Comparison of ENCODE assay signal across 12 mouse cellular contexts in the genomic region with DNA sequence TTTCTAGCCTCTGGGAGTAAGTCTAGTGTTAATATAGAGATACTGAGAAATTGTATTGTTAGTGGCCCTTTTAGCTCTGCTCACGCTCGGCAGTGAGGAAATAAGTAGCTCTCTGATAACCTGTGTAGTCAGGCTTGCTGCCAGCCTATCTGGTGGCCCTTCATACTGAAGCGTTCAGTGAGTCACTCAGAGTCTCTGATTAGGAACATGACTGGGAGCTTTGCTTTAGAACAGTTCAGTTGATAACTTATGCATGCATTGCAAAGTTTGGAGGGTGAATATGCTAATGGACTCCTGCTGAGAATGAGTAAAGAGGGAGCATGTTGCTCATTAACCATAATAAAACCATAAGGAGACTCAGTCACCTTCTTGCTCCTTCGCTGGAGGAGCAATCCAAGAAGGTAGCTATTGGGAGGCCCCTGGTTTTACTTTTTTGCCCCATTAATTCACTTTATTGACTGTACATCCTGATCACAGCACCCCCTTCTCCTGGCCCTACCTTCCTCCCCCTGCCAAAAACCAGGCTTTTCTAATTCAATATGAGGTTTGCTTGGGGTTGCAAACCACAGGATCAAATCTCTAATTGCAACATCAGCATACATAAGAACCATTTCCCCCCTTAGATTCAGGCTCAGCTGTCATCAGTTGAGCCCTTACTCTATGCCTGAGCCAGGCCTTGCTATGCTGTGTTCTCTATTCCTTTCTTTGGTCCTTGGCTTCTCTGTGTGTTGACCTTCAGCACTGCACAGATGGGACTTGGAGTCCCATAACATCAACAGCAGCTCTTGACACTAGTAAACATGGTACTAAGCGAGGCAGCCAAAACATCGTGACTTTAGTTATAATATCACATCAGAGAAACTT.
DNase-seq lines count a peak whose midpoint lies in the region; ATAC-seq and TF ChIP-seq lines count a peak whose summit lies in the region.
"Had no signal": no experiment of that assay in that cellular context is flagged by ENCODE, and none has a peak within 500 bp of the region (broad histone marks: within the 10 kb centered on the region; RNA-seq: fewer than 3 reads in every experiment).

No protein-coding gene starts in this region.

- TF ChIP-seq EP300 in heart, postnatal 0 days (IDR thresholded peaks at IDR 0.05; ENCODE audit: low read depth): no peak

- TF ChIP-seq CTCF in heart, postnatal 0 days (IDR thresholded peaks at IDR 0.05; ENCODE audit: low read depth): no peak
- TF ChIP-seq CTCF in forebrain, postnatal 0 days (IDR thresholded peaks at IDR 0.05; ENCODE audit: low read depth): no peak

- H3K27ac ChIP-seq in heart, postnatal 0 days (ENCODE audit: low read depth): no peak overlapping the region
- H3K27ac ChIP-seq in heart, embryonic 11.5 days (ENCODE audit: low read depth, low read length): no peak overlapping the region
- no peak overlapping the region for H3K27ac ChIP-seq in forebrain, postnatal 0 days (ENCODE audit: low read depth, low read length)
- H3K27ac ChIP-seq: embryonic facial prominence, embryonic 12.5 days; heart, embryonic 13.5 days; neural tube, embryonic 15.5 days; stomach, embryonic 15.5 days had no signal

- no peak overlapping the region for H3K4me2 ChIP-seq in heart, postnatal 0 days (ENCODE audit: low read depth, low read length)
- H3K4me2 ChIP-seq in heart, embryonic 11.5 days: no peak overlapping the region
- no peak overlapping the region for H3K4me2 ChIP-seq in forebrain, postnatal 0 days (ENCODE audit: low read depth)
- H3K4me2 ChIP-seq: embryonic facial prominence, embryonic 12.5 days; heart, embryonic 13.5 days; neural tube, embryonic 15.5 days; stomach, embryonic 15.5 days had no signal

- no peaks in the 10 kb centered on the region for H3K27me3 ChIP-seq in heart, postnatal 0 days (ENCODE audit: control insufficient read depth, insufficient read depth, low read length)
- no peaks in the 10 kb centered on the region for H3K27me3 ChIP-seq in heart, embryonic 11.5 days (ENCODE audit: control insufficient read depth, insufficient read depth, low read length)
- no peaks in the 10 kb centered on the region for H3K27me3 ChIP-seq in forebrain, postnatal 0 days (ENCODE audit: insufficient read depth, low read length)
- H3K27me3 ChIP-seq: embryonic facial prominence, embryonic 12.5 days; heart, embryonic 13.5 days; neural tube, embryonic 15.5 days; stomach, embryonic 15.5 days had no signal

- 43% methylated on average over 6 of the region's 6 CpGs for WGBS in heart, postnatal 0 days
- 57% methylated on average over 6 of the region's 6 CpGs for WGBS in heart, embryonic 11.5 days (ENCODE audit: insufficient replicate concordance)
- WGBS in forebrain, postnatal 0 days: 46% methylated on average over 6 of the region's 6 CpGs

- H3K9me3 ChIP-seq in heart, postnatal 0 days (replicated peaks; ENCODE audit: control insufficient read depth, low read length): no peaks in the 10 kb centered on the region
- no peaks in the 10 kb centered on the region for H3K9me3 ChIP-seq in heart, embryonic 11.5 days (replicated peaks; ENCODE audit: control insufficient read depth, low read length)
- H3K9me3 ChIP-seq in forebrain, postnatal 0 days (ENCODE audit: low read length): no peaks in the 10 kb centered on the region
- H3K9me3 ChIP-seq: embryonic facial prominence, embryonic 12.5 days; heart, embryonic 13.5 days; neural tube, embryonic 15.5 days; stomach, embryonic 15.5 days had no signal

- DNase-seq in heart, postnatal 0 days (ENCODE audit: low spot score): peak; percentile 72
- DNase-seq in brain, adult 2 months (ENCODE audit: low read depth, low spot score): peak; percentile 67
- DNase-seq in forebrain, postnatal 0 days: no peak
- DNase-seq in kidney, postnatal 10 days: peak; percentile 7
- no peak for DNase-seq in right cerebral cortex, postnatal 36 days (ENCODE audit: low spot score in 2 of 2)
- DNase-seq in layer of hippocampus, adult 8-10 months (ENCODE audit: low spot score in 2 of 2): no peak
- DNase-seq: cerebellum, adult 8-10 months had no signal

- no peaks in the 10 kb centered on the region for H3K36me3 ChIP-seq in heart, postnatal 0 days (replicated peaks; ENCODE audit: control insufficient read depth, insufficient read depth, low read length)
- H3K36me3 ChIP-seq in heart, embryonic 11.5 days (ENCODE audit: control insufficient read depth, insufficient read depth, low read length): no peaks in the 10 kb centered on the region
- no peaks in the 10 kb centered on the region for H3K36me3 ChIP-seq in forebrain, postnatal 0 days (ENCODE audit: insufficient read depth)
- H3K36me3 ChIP-seq: embryonic facial prominence, embryonic 12.5 days; heart, embryonic 13.5 days; neural tube, embryonic 15.5 days; stomach, embryonic 15.5 days had no signal

- peak; percentile 71 for ATAC-seq in heart, postnatal 0 days (ENCODE audit: insufficient read depth, low read depth)
- ATAC-seq in heart, embryonic 11.5 days (replicated peaks; ENCODE audit: insufficient number of reproducible peaks, low FRiP score, low TSS enrichment): no peak
- ATAC-seq in forebrain, postnatal 0 days: peak; percentile 5; the same call in 1 of the 2 replicates

- no peak overlapping the region for H3K9ac ChIP-seq in heart, postnatal 0 days (replicated peaks; ENCODE audit: low read depth, low read length)
- H3K9ac ChIP-seq in heart, embryonic 11.5 days (ENCODE audit: low read depth, low read length): no peak overlapping the region
- H3K9ac ChIP-seq in forebrain, postnatal 0 days: no peak overlapping the region
- H3K9ac ChIP-seq: embryonic facial prominence, embryonic 12.5 days; heart, embryonic 13.5 days; neural tube, embryonic 15.5 days; stomach, embryonic 15.5 days had no signal

- peaks cover 4% of the 10 kb centered on the region for H3K4me1 ChIP-seq in heart, postnatal 0 days (ENCODE audit: control insufficient read depth, insufficient read depth)
- no peaks in the 10 kb centered on the region for H3K4me1 ChIP-seq in heart, embryonic 11.5 days (ENCODE audit: control insufficient read depth, insufficient read depth, low read length)
- H3K4me1 ChIP-seq in forebrain, postnatal 0 days (ENCODE audit: insufficient read depth): no peaks in the 10 kb centered on the region
- H3K4me1 ChIP-seq: embryonic facial prominence, embryonic 12.5 days; neural tube, embryonic 15.5 days; stomach, embryonic 15.5 days had no signal

- no peak overlapping the region for H3K4me3 ChIP-seq in heart, postnatal 0 days (ENCODE audit: low read depth, low read length)
- no peak overlapping the region for H3K4me3 ChIP-seq in heart, embryonic 11.5 days (ENCODE audit: low read depth, low read length)
- no peak overlapping the region for H3K4me3 ChIP-seq in forebrain, postnatal 0 days (ENCODE audit: low read depth, low read length)
- H3K4me3 ChIP-seq: embryonic facial prominence, embryonic 12.5 days; heart, embryonic 13.5 days; neural tube, embryonic 15.5 days; stomach, embryonic 15.5 days had no signal

Comparison
In these comparisons a context has a peak if more than half of its experiments do, and no peak if none do; other contexts are left out.
1. DNase-seq: peak in heart, postnatal 0 days (single experiment), brain, adult 2 months (single experiment) and kidney, postnatal 10 days (single experiment); none in forebrain, postnatal 0 days (single experiment), right cerebral cortex, postnatal 36 days (0 of 2) and layer of hippocampus, adult 8-10 months (0 of 2).